Mouse (Mus musculus) v-Abl transformed pro-B cells (cell line): Measurements from ENCODE around the gene Exoc1.

ENCODE experiments used
- in situ Hi-C, 2 experiments: fragments of 400-800 bp; cut with MboI; formaldehyde crosslinking; loops; one replicate each; pipeline ENCODE4 v1.15.1; 2025; ENCODE audit not compliant: unreplicated experiment in 2 of 2

Exoc1 gene

GRCm38 (mm10) chr5:76589311-76589710, 60.2 kb downstream of the Exoc1 start:
- in situ Hi-C loops, result loop anchor here (10.0 to 25.0 kb wide), 6 partner anchors 255 to 625 kb away; partner anchors contain the start of genes Spink2 (in 2 of the 2), Paics (in 1 of the 2), Ppat (in 1 of the 2) and Srp72 (in 1 of the 2)

- in situ Hi-C loops, result loop anchor here (25.0 kb wide), 2 partner anchors 372 to 622 kb away; partner anchors contain the start of genes Paics (in 1 of the 2), Ppat (in 1 of the 2), Spink2 (in 1 of the 2) and Srp72 (in 1 of the 2)
Measured at GRCm38 (mm10) chr5:76590009-76590408, 60.9 kb downstream of the Exoc1 start.

DNA sequence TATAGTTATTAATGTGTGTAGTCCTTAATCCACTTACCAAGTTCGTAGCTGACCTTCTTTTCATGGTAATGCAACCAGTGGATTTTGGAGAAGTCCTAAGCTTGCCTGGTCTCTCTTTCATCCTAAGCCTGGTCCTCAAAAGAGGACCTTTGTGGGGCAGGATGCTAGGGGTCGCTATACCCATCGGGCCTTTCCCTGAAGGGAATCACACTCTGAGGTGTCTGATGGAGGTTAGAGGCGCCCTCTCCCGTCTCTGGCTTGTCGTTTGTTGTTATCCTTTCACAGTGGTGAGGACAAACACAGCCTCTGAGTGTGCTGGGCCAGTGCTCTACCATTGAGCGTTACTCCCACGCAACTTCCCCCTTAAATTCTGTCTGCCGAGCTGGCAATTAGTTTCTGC, 62.8 kb downstream of the Exoc1 start:
- in situ Hi-C loops, result loop anchor here (25.0 kb wide), 2 partner anchors 370 to 620 kb away; partner anchors contain the start of genes Paics (in 1 of the 2), Ppat (in 1 of the 2), Spink2 (in 1 of the 2) and Srp72 (in 1 of the 2)

DNA sequence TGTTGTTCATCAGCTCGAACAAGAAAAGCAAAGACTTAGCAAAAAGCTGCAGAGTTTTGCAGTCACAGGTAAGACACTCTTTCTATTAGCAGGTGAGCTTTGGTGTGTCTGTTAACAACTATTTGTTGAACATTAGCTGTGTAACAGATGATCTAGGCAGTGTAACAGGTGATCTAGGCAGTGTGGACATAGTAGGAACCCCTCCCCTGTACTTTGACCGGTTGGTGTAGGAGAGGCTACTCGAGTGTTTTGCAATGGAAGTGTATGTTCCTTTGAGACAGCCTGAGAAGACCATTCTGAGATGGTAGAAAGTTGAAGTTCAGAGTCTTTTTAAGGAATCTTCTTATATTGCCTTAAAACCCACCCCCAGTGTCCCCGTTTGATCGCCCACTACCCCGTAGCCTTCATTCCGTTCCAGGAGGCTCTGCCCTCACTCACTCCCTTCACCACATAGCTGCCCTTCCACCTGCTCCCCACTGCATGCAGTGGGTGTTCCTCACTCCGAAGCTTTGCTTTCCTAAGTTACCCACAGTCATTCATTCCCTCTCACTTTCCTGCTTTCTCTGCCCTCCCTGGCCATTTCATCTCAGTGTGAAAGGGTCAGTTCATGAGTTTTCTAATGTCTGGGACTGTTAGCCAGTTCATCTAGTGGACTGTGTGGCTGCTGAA, 80.7 kb downstream of the Exoc1 start:
- in situ Hi-C loops, result no loop called here

- in situ Hi-C loops, result no loop called here
Measured at GRCm38 (mm10) chr5:76612867-76613499, 83.9 kb downstream of the Exoc1 start.

DNA sequence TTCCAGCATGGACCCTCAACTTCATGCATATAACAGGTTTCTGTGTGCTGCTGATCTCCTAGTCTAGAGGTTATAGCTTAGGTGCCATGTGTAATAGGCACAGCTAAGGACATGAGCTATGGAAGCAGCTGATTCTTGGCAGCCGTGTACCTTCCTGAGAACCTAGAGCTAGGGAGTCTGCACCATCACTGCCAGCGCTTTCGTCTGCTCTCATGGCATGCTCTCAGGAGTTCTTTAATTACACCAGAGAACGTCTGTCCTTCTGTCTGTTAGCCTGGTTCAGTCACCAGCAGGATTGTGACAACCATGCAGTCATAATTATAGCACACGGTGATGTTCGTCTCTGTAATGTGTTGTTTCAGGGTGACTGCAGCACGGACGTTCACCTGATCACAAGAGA, 86.2 kb downstream of the Exoc1 start:
- in situ Hi-C loops, result no loop called here

DNA sequence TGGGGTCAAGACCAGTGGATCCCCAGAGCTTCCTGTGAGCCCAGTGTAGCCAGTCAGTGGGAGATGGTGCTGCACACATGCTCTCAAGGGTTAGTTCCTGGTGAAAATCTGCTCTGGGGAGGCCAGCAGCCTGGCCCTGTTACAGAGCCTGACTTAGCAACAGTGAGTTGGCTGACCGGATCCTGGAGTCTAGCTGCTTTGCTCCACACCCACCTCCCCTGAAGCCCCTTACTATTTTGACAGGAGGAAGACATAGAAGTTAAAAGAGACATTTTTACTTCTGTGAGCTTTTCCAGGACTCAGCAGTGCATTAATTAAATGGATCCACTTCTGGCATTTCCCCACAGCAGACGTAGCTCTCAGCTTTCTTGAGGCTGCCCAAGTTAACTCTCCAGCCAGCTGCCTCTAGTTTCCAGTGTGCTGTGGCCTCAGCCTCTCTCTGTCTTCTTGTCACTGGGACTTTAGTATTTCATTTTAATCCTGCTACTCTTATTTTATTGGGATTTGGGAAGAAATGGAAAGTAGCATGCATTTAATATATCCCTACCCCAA, 87.2 kb downstream of the Exoc1 start:
- in situ Hi-C loops, result no loop called here

- in situ Hi-C loops, result no loop called here
Measured at GRCm38 (mm10) chr5:76618750-76619149, 89.6 kb downstream of the Exoc1 start.
